Mouse (Mus musculus) gonadal fat pad, adult 2 months (tissue): ENCODE measurements around the gene Wnt10a. TPM values are rescaled to one million over a fixed set of nuclear protein-coding genes. Genes with fewer than 3 reads are reported as not detected.
"Not testable (repeated sequence)": the region's sequence is repeated elsewhere in the genome, so short reads cannot be mapped to it uniquely, and the experiment has no call there.

ENCODE experiments used
- DNase-seq: peaks from one replicate; pipeline ENCODE4 v3.0.0-alpha.2; 2012; ENCODE audit warnings: low read depth
- polyA plus RNA-seq: library from polyadenylated mRNA; depleted of rRNA; stranded (reverse); fragments of >200 nt; gene quantifications from 2 replicates; pipeline ENCODE4 v1.2.3, GENCODE M21; 2012; rRNA removed

Wnt10a gene
- polyA plus RNA-seq, 1 experiment = 3.6 TPM

- no peak for DNase-seq
Measured at GRCm38 (mm10) chr1:74816612-74817199, 25.4 kb downstream of the Wnt10a start.

GRCm38 (mm10) chr1:74817219-74817618, 25.9 kb downstream of the Wnt10a start:
- DNase-seq = no peak

GRCm38 (mm10) chr1:74818509-74818908, 27.2 kb downstream of the Wnt10a start:
- no peak for DNase-seq

GRCm38 (mm10) chr1:74823598-74823997, 32.3 kb downstream of the Wnt10a start:
- DNase-seq = not testable (repeated sequence)

GRCm38 (mm10) chr1:74824518-74825302, 33.4 kb downstream of the Wnt10a start:
- DNase-seq = no peak

- no peak for DNase-seq
Measured at GRCm38 (mm10) chr1:74830061-74830460, 38.7 kb downstream of the Wnt10a start.

GRCm38 (mm10) chr1:74833255-74833654, 41.9 kb downstream of the Wnt10a start:
- DNase-seq = no peak

GRCm38 (mm10) chr1:74843090-74843489, 51.8 kb downstream of the Wnt10a start:
- no peak for DNase-seq

- DNase-seq = no peak
Measured at GRCm38 (mm10) chr1:74846341-74846740, 55.0 kb downstream of the Wnt10a start.

GRCm38 (mm10) chr1:74848946-74849345, 57.6 kb downstream of the Wnt10a start:
- no peak for DNase-seq

- DNase-seq = no peak
Measured at GRCm38 (mm10) chr1:74850251-74850650, 58.9 kb downstream of the Wnt10a start.

GRCm38 (mm10) chr1:74851001-74851775, 59.9 kb downstream of the Wnt10a start:
- DNase-seq = no peak

Other genes with a start within 250 kb of the Wnt10a start
- 0.63 and 0.91 TPM in 2 replicates for gene Plcd4, start 248.6 kb upstream of the Wnt10a start, polyA plus RNA-seq
- gene Usp37, start 247.2 kb upstream of the Wnt10a start, polyA plus RNA-seq = 4.1 and 4.9 TPM in 2 replicates
- 13.5 and 15.7 TPM in 2 replicates for gene Zfp142, start 203.3 kb upstream of the Wnt10a start, polyA plus RNA-seq
- 18.0 and 19.3 TPM in 2 replicates for gene Bcs1l, start 203.2 kb upstream of the Wnt10a start, polyA plus RNA-seq
- 61.1 and 67.2 TPM in 2 replicates for gene Rnf25, start 190.1 kb upstream of the Wnt10a start, polyA plus RNA-seq
- gene Stk36, start 190.1 kb upstream of the Wnt10a start, polyA plus RNA-seq = 3.3 and 4.5 TPM in 2 replicates
- gene Ttll4, start 129.8 kb upstream of the Wnt10a start, polyA plus RNA-seq = 10.1 and 12.9 TPM in 2 replicates
- gene Cyp27a1, start 77.9 kb upstream of the Wnt10a start, polyA plus RNA-seq = 35.7 and 45.1 TPM in 2 replicates
- gene Prkag3, start 42.3 kb upstream of the Wnt10a start, polyA plus RNA-seq = 2.5 and 4.1 TPM in 2 replicates
- gene Wnt6, start 19.6 kb upstream of the Wnt10a start, polyA plus RNA-seq = 7.4 and 13.7 TPM in 2 replicates
- 0.04 and 0.09 TPM in 2 replicates for gene Cdk5r2, start 63.4 kb downstream of the Wnt10a start, polyA plus RNA-seq
- gene Fev, start 93.9 kb downstream of the Wnt10a start, polyA plus RNA-seq = not detected in 2 replicates
- 0.51 and 1.2 TPM in 2 replicates for gene Cryba2, start 101.6 kb downstream of the Wnt10a start, polyA plus RNA-seq
- 4.2 and 6.0 TPM in 2 replicates for gene Cfap65, start 144.1 kb downstream of the Wnt10a start, polyA plus RNA-seq
- gene Ihh, start 160.2 kb downstream of the Wnt10a start, polyA plus RNA-seq = 6.5 and 8.8 TPM in 2 replicates